Mouse (Mus musculus) thymus, adult 2 months (tissue): Measurements from ENCODE around the gene 4930412O13Rik.

ENCODE experiments used
- CTCF ChIP-seq: fragments of 200-500 bp; IDR thresholded peaks from 2 replicates; pipeline ENCODE4 v1.5.1; 2012; ENCODE audit warnings: mild to moderate bottlenecking, control low read depth, low read length, moderate library complexity, borderline replicate concordance; ENCODE audit not compliant: control insufficient read depth, poor library complexity, insufficient read depth; ENCODE audit errors: extremely low read depth
- POLR2A ChIP-seq: fragments of 200-500 bp; IDR thresholded peaks from 2 replicates; pipeline ENCODE4 v1.6.1; 2012; ENCODE audit warnings: mild to moderate bottlenecking, low read length, control low read depth, moderate library complexity; ENCODE audit not compliant: control insufficient read depth, poor library complexity, insufficient read depth; ENCODE audit errors: extremely low read depth

GRCm38 (mm10) chr2:9877326-9877690, 3.7 kb upstream of the 4930412O13Rik start:
- TF ChIP-seq POLR2A (0 out of 2 replicates have a peak, but pooled peaks have one; percentile 36), CTCF (no peak)
